Mouse (Mus musculus): Measurements from ENCODE around the gene Kansl1l.
A peak's percentile ranks its signal among the peaks of the same experiment; 100 is the strongest.
"Not testable (repeated sequence)": the region's sequence is repeated elsewhere in the genome, so short reads cannot be mapped to it uniquely, and the experiment has no call there.

The Kansl1l gene

GRCm38 (mm10) chr1:66792838-66793466 is 24.4 kb downstream of the Kansl1l start:
- DNase-seq (ENCODE audit: low read depth, low spot score), result no peak
- no peaks in the 10 kb centered on the region for H3K27me3 ChIP-seq (ENCODE audit: control insufficient read depth, insufficient read depth, low read length, poor library complexity, severe bottlenecking)
- H3K36me3 ChIP-seq (ENCODE audit: control insufficient read depth, insufficient read depth, low read length, poor library complexity, severe bottlenecking), result no peaks in the 10 kb centered on the region

- Histone ChIP-seq H3K27me3 (ENCODE audit: control insufficient read depth, insufficient read depth, low read length, poor library complexity, severe bottlenecking) (no peaks in the 10 kb centered on the region), H3K36me3 (ENCODE audit: control insufficient read depth, insufficient read depth, low read length, poor library complexity, severe bottlenecking) (no peaks in the 10 kb centered on the region)
- no peak for DNase-seq (ENCODE audit: low read depth, low spot score)
These were observed 35.1 kb downstream of the Kansl1l start for GRCm38 (mm10) chr1:66782296-66782695.

DNA sequence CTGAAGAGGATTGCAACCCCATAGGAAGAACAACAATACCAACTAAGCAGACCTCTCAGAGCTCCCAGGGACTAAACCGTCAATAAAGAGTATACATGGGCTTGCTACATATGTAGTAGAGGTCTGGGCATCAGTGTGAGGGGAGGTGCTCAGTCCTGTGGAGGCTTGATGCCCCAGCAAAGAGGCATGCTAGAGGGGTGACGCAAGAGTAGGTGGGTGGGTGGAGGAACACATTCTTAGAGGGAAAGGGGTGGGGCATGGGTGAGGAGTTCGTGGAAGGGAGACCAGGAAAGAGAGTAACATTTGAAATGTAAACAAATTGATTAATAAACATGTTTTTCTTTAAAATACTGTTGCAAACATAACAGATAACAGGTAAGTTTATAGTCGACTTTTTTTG is 36.3 kb downstream of the Kansl1l start:
- DNase-seq (ENCODE audit: low read depth, low spot score), result no peak
- H3K27me3 ChIP-seq (ENCODE audit: control insufficient read depth, insufficient read depth, low read length, poor library complexity, severe bottlenecking), result no peaks in the 10 kb centered on the region
- no peaks in the 10 kb centered on the region for H3K36me3 ChIP-seq (ENCODE audit: control insufficient read depth, insufficient read depth, low read length, poor library complexity, severe bottlenecking)

DNA sequence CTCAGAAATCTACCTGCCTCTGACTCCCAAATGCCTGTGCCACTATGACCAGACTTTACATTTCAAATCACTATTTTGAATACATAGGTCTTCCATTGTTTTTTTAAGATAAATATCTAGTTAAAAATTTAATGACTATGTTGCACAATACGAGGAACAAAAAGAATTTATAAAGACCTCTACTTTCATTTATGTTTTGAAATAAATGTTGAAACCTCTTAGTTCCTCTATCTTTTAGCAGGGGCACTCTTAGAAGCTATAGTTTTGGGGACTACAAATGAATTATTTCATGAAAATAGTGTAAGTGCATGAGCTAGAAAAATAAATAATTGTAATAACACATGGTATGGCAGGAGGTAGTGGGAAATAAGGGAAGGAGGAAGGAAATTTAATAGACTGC is 38.6 kb downstream of the Kansl1l start:
- H3K27me3 ChIP-seq (ENCODE audit: control insufficient read depth, insufficient read depth, low read length, poor library complexity, severe bottlenecking), result no peaks in the 10 kb centered on the region
- no peaks in the 10 kb centered on the region for H3K36me3 ChIP-seq (ENCODE audit: control insufficient read depth, insufficient read depth, low read length, poor library complexity, severe bottlenecking)
- DNase-seq (ENCODE audit: low read depth, low spot score), result no peak

DNA sequence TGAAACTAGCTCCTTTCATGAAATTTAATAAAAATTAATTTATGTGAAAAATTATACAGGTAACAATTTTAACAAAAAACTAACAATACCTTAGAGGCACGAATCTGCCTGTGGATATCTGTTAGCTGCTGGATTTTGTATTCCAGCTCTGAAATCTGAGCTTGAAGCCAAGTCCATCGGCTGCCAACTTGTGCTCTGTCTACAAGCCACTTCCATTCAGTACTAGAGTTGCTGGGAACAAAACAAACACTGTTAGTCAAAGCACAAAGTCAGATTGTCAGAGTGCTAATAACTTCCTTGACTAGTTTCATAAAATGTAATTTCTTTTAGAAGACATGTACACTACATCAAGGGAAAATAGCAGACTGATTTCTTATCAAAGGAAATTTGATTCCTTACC is 39.5 kb downstream of the Kansl1l start:
- Histone ChIP-seq H3K27me3 (ENCODE audit: control insufficient read depth, insufficient read depth, low read length, poor library complexity, severe bottlenecking) (no peaks in the 10 kb centered on the region), H3K36me3 (ENCODE audit: control insufficient read depth, insufficient read depth, low read length, poor library complexity, severe bottlenecking) (no peaks in the 10 kb centered on the region)
- DNase-seq (ENCODE audit: low read depth, low spot score), result no peak

DNA sequence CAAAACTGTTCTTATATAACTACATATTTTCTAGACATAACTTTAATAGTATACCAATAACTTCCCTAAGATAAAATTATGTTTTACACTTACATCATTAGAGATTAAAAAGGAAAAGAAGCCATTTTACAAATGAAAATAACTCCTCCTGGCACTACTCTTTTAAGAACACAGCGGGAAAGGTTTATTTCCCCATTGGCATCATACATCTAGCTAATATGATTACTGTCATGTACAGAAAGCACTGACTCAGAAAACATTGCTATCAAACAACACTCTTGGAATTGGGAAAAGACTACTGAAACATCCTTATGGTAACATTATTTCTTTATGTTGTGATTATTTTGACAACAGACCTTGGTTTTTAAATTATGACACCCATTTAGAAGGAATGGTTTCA is 48.6 kb downstream of the Kansl1l start:
- no peaks in the 10 kb centered on the region for H3K36me3 ChIP-seq (ENCODE audit: control insufficient read depth, insufficient read depth, low read length, poor library complexity, severe bottlenecking)
- H3K27me3 ChIP-seq (ENCODE audit: control insufficient read depth, insufficient read depth, low read length, poor library complexity, severe bottlenecking), result no peaks in the 10 kb centered on the region
- DNase-seq (ENCODE audit: low read depth, low spot score), result no peak

- no peak for DNase-seq (ENCODE audit: low read depth, low spot score)
- peaks cover 7% of the 10 kb centered on the region; the same call in 1 of the 2 replicates for H3K36me3 ChIP-seq (ENCODE audit: control insufficient read depth, insufficient read depth, low read length, poor library complexity, severe bottlenecking)
- H3K27me3 ChIP-seq (ENCODE audit: control insufficient read depth, insufficient read depth, low read length, poor library complexity, severe bottlenecking), result no peaks in the 10 kb centered on the region
These were observed 86.8 kb downstream of the Kansl1l start for GRCm38 (mm10) chr1:66730581-66730980.

DNA sequence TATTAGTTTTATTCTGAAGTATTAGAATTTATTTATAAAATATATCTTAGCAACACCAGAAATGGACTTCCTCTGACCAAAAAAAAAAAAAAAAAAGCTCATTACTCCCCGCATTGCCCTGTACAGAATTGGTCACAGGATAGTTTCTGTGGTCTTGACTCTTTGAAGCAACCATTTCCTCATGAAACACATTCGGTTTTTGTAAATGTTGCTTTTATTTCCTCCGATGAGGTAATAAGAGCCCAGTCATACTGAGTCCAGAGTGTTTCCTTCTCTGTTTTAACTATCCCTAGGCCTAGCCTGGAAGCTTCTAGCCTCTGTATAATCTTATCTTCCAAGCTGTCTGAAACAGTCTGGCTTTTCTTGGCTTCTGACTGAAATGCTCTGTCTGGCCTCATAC is 104.5 kb downstream of the Kansl1l start:
- Histone ChIP-seq H3K36me3 (ENCODE audit: control insufficient read depth, insufficient read depth, low read length, poor library complexity, severe bottlenecking) (peaks cover 14% of the 10 kb centered on the region), H3K27me3 (ENCODE audit: control insufficient read depth, insufficient read depth, low read length, poor library complexity, severe bottlenecking) (no peaks in the 10 kb centered on the region)
- DNase-seq (ENCODE audit: low read depth, low spot score), result no peak

DNA sequence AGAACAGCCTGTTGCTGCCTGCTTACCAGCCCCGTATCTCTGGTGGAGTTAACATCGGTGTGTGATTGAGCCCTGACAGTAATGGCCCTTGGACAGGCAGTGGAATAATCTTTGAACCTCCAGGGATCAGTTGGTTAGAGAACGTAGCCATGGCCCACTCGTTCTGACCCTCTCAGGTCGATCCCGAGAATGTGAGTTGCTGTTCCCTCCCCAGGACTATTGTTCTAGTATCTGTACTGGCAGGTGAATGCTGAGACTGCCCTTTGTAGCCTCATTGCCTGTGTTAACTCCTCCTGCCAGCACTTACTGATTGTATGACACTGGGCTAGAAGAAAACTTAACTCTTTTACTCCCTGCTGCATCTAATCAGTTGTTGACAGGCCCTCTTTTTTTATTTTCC is 112.8 kb downstream of the Kansl1l start:
- Histone ChIP-seq H3K27me3 (ENCODE audit: control insufficient read depth, insufficient read depth, low read length, poor library complexity, severe bottlenecking) (no peaks in the 10 kb centered on the region), H3K36me3 (ENCODE audit: control insufficient read depth, insufficient read depth, low read length, poor library complexity, severe bottlenecking) (peaks cover 4% of the 10 kb centered on the region)
- no peak for DNase-seq (ENCODE audit: low read depth, low spot score)

DNA sequence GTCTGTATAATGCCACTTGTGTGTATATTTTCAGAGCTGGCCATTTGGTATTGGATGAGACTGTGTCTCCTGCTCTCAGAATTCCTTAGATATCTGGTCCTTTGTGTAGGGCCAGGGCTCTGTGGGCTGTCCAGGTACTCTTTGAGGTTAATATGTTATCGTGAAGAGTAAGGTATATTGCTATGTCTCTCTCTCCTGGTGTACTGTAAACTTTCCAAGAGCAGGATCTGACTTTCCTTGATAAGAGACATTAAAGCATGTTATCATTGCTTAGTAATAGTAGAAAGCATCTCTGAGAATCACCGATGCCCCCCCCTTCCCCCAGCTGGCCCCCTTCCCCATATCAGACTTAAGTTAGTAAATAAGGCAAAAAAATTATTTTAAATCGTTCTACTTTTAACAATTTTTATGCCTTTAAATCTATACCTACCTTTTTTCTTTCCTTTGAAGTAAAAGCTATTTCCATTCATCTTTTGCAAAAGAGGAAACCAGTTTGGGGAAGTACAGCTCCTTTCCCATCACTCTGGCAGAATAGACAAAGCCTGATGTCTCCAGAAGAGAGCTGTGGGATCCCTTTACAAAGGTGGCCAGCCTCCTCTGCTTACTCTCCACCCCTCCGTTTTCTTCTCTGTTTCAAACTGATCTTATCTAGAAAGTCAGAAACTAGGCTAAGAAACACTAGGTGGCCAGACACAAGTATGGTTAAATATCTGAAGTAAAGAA is 114.6 kb downstream of the Kansl1l start:
- H3K27me3 ChIP-seq (ENCODE audit: control insufficient read depth, insufficient read depth, low read length, poor library complexity, severe bottlenecking), result no peaks in the 10 kb centered on the region
- DNase-seq (ENCODE audit: low read depth, low spot score), result no peak
- H3K36me3 ChIP-seq (ENCODE audit: control insufficient read depth, insufficient read depth, low read length, poor library complexity, severe bottlenecking), result peaks cover 2% of the 10 kb centered on the region

DNA sequence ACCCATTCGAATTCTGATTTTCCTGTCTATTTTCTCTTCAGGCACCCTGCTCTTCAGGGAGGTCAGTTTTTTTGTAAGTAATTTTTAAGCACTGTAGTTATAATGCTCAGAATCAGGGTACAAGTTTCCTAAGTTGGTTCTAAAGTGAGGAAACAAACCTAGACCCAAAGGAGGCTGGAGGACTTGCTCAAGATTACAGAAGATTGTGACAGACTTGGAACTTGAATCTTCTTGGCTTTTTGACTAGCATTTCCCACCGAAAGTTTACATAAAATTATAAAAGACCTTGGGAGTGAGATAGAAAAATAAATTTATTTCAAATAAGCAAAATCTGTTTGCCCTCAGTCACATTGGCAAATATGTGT is 115.8 kb downstream of the Kansl1l start:
- H3K36me3 ChIP-seq (ENCODE audit: control insufficient read depth, insufficient read depth, low read length, poor library complexity, severe bottlenecking), result no peaks in the 10 kb centered on the region; the same call in 1 of the 2 replicates
- no peak for DNase-seq (ENCODE audit: low read depth, low spot score)
- no peaks in the 10 kb centered on the region for H3K27me3 ChIP-seq (ENCODE audit: control insufficient read depth, insufficient read depth, low read length, poor library complexity, severe bottlenecking)

- no peaks in the 10 kb centered on the region; the same call in 1 of the 2 replicates for H3K36me3 ChIP-seq (ENCODE audit: control insufficient read depth, insufficient read depth, low read length, poor library complexity, severe bottlenecking)
- DNase-seq (ENCODE audit: low read depth, low spot score), result peak; percentile 96
- no peaks in the 10 kb centered on the region for H3K27me3 ChIP-seq (ENCODE audit: control insufficient read depth, insufficient read depth, low read length, poor library complexity, severe bottlenecking)
These were observed 116.4 kb downstream of the Kansl1l start, which contains the start of gene Rpe for GRCm38 (mm10) chr1:66700693-66701575. Gene Rpe (plus strand): TSS chr1:66700831.

GRCm38 (mm10) chr1:66700149-66700692 is 117.1 kb downstream of the Kansl1l start:
- H3K27me3 ChIP-seq (ENCODE audit: control insufficient read depth, insufficient read depth, low read length, poor library complexity, severe bottlenecking), result no peaks in the 10 kb centered on the region
- DNase-seq (ENCODE audit: low read depth, low spot score), result no peak
- H3K36me3 ChIP-seq (ENCODE audit: control insufficient read depth, insufficient read depth, low read length, poor library complexity, severe bottlenecking), result no peaks in the 10 kb centered on the region; the same call in 1 of the 2 replicates

- not testable (repeated sequence) for H3K36me3 ChIP-seq (ENCODE audit: control insufficient read depth, insufficient read depth, low read length, poor library complexity, severe bottlenecking); H3K27me3 ChIP-seq (ENCODE audit: control insufficient read depth, insufficient read depth, low read length, poor library complexity, severe bottlenecking); DNase-seq (ENCODE audit: low read depth, low spot score)
These were observed 117.7 kb downstream of the Kansl1l start for GRCm38 (mm10) chr1:66699630-66700029.

DNA sequence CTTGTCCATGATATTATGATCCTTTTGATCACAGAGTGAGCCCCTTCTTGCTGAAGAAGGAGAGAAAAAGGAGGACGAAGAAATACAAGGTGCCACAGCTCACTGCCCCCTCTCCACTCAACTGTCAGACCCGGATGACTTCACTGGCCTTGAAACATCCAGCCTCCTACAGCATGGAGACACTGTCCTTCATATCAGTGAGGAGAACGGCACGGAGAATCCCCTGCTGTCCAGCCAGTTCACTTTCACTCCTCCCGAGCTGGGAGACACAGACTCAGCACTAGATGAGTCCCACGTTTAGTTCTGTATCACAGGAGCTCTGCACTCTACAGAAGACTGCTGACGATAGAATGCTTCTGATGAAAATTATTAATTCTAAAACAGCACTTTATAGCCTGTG is 122.1 kb downstream of the Kansl1l start:
- H3K27me3 ChIP-seq (ENCODE audit: control insufficient read depth, insufficient read depth, low read length, poor library complexity, severe bottlenecking), result no peaks in the 10 kb centered on the region
- DNase-seq (ENCODE audit: low read depth, low spot score), result no peak

More for the DNA sequence above, 122.1 kb downstream of the Kansl1l start:
- no peaks in the 10 kb centered on the region for H3K36me3 ChIP-seq (ENCODE audit: control insufficient read depth, insufficient read depth, low read length, poor library complexity, severe bottlenecking)
